Mouse (Mus musculus) spleen, adult 2 months (tissue): ENCODE data around the gene Cyb5r1. TPM values are rescaled to one million over a fixed set of nuclear protein-coding genes. Genes with fewer than 3 reads are reported as not detected.
"Not testable (repeated sequence)": the region's sequence is repeated elsewhere in the genome, so short reads cannot be mapped to it uniquely, and the experiment has no call there.

Experiments
- DNase-seq, 2 experiments: peaks; one replicate each; pipeline versions ENCODE4 v3.0.0 to v3.0.0-alpha.2; 2012 to 2021; ENCODE audit warnings: low spot score in 2 of 2, low read depth in 1 of 2
- H3K27ac ChIP-seq: fragments of 200-500 bp; 2 replicates; pipeline ENCODE4 v1.5.1; 2012; ENCODE audit warnings: low read length, inconsistent platforms; ENCODE audit not compliant: insufficient read depth
- H3K27me3 ChIP-seq: fragments of 200-500 bp; 2 replicates; pipeline ENCODE4 v1.6.1; 2012; ENCODE audit warnings: mild to moderate bottlenecking, moderate library complexity, low read length, inconsistent platforms; ENCODE audit not compliant: control insufficient read depth, insufficient read depth
- H3K36me3 ChIP-seq: fragments of 200-500 bp; 2 replicates; pipeline ENCODE4 v1.6.1; 2012; ENCODE audit warnings: mild to moderate bottlenecking, low read length, inconsistent platforms; ENCODE audit not compliant: control insufficient read depth, insufficient read depth
- H3K4me1 ChIP-seq: fragments of 200-500 bp; 2 replicates; pipeline ENCODE4 v1.6.1; 2011; ENCODE audit warnings: inconsistent platforms; ENCODE audit not compliant: control insufficient read depth, insufficient read depth, insufficient read length
- H3K4me3 ChIP-seq: fragments of 200-500 bp; 2 replicates; pipeline ENCODE4 v1.5.1; 2011; ENCODE audit warnings: mild to moderate bottlenecking, inconsistent platforms; ENCODE audit not compliant: insufficient read depth, insufficient read length; ENCODE audit errors: extremely low read depth
- CTCF ChIP-seq: fragments of 200-500 bp; IDR thresholded peaks from 2 replicates; pipeline ENCODE4 v1.5.1; 2011; ENCODE audit warnings: mild to moderate bottlenecking, inconsistent platforms; ENCODE audit not compliant: insufficient read depth, insufficient read length, insufficient replicate concordance; ENCODE audit errors: extremely low read depth
- POLR2A ChIP-seq: fragments of 200-500 bp; IDR thresholded peaks from 2 replicates; pipeline ENCODE4 v1.6.1; 2011; ENCODE audit warnings: low read depth, low read length, inconsistent platforms
- WGBS: fragments of 180-500 bp; shearing (Covaris S2); methylation state at CpG from one replicate; pipeline ENCODE4 v1.1.7; 2018; 5-methylcytosine and 5-hydroxymethylcytosine counted together
- polyA plus RNA-seq: library from polyadenylated mRNA; depleted of rRNA; stranded (reverse); fragments of >200 nt; gene quantifications from 2 replicates; pipeline ENCODE4 v1.2.3, GENCODE M21; 2012

Gene Cyb5r1
- polyA plus RNA-seq, 1 experiment, result 46.4 TPM

GRCm38 (mm10) chr1:134442394-134442793, 37.0 kb downstream of the Cyb5r1 start:
- H3K4me3 ChIP-seq, result no peak overlapping the region
- DNase-seq, result no peak
- H3K36me3 ChIP-seq, result no peaks in the 10 kb centered on the region
- H3K27me3 ChIP-seq, result no peaks in the 10 kb centered on the region
- H3K27ac ChIP-seq, result no peak overlapping the region
- TF ChIP-seq CTCF (no peak), POLR2A (no peak)
- H3K4me1 ChIP-seq, result no peaks in the 10 kb centered on the region
- 97% methylated on average over 3 of the region's 3 CpGs for WGBS

GRCm38 (mm10) chr1:134443288-134443687, 37.9 kb downstream of the Cyb5r1 start:
- not testable (repeated sequence) for H3K4me1 ChIP-seq, H3K27ac ChIP-seq, H3K36me3 ChIP-seq, H3K4me3 ChIP-seq, DNase-seq, H3K27me3 ChIP-seq
- WGBS, result 64% methylated on average over 1 of the region's 1 CpGs

GRCm38 (mm10) chr1:134445418-134445817, 40.1 kb downstream of the Cyb5r1 start:
- TF ChIP-seq CTCF (no peak), POLR2A (no peak)
- WGBS, result 85% methylated on average over 2 of the region's 2 CpGs
- H3K27me3 ChIP-seq, result no peaks in the 10 kb centered on the region
- H3K27ac ChIP-seq, result no peak overlapping the region
- no peaks in the 10 kb centered on the region for H3K36me3 ChIP-seq
- DNase-seq, result no peak
- H3K4me1 ChIP-seq, result no peaks in the 10 kb centered on the region
- no peak overlapping the region for H3K4me3 ChIP-seq

GRCm38 (mm10) chr1:134448537-134448936, 43.2 kb downstream of the Cyb5r1 start:
- H3K27ac ChIP-seq, H3K27me3 ChIP-seq, H3K4me1 ChIP-seq, H3K4me3 ChIP-seq, DNase-seq, H3K36me3 ChIP-seq: not testable (repeated sequence)
- WGBS, result 92% methylated on average over 3 of the region's 3 CpGs

GRCm38 (mm10) chr1:134450201-134450600, 44.8 kb downstream of the Cyb5r1 start:
- H3K27ac ChIP-seq, result no peak overlapping the region
- H3K4me3 ChIP-seq, result no peak overlapping the region
- no peak for TF ChIP-seq POLR2A
- TF ChIP-seq CTCF, result no peak
- DNase-seq, result no peak
- 86% methylated on average over 4 of the region's 4 CpGs for WGBS
- no peaks in the 10 kb centered on the region for H3K27me3 ChIP-seq
- no peaks in the 10 kb centered on the region for H3K36me3 ChIP-seq
- H3K4me1 ChIP-seq, result no peaks in the 10 kb centered on the region

GRCm38 (mm10) chr1:134450986-134451385, 45.6 kb downstream of the Cyb5r1 start:
- Histone ChIP-seq H3K27me3 (no peaks in the 10 kb centered on the region), H3K36me3 (no peaks in the 10 kb centered on the region), H3K4me3 (no peak overlapping the region), H3K4me1 (peaks cover 2% of the 10 kb centered on the region; the same call in 1 of the 2 replicates), H3K27ac (no peak overlapping the region)
- 29% methylated on average over 3 of the region's 3 CpGs for WGBS
- TF ChIP-seq CTCF (peak; percentile 34; the same call in 1 of the 2 replicates), POLR2A (no peak)
- peak; percentile 9 to 58 for DNase-seq

GRCm38 (mm10) chr1:134454904-134455824, 49.8 kb downstream of the Cyb5r1 start, which contains the start of gene Klhl12:
TSS of gene Klhl12 (plus strand) at chr1:134455531.
- peaks cover 4% of the 10 kb centered on the region; the same call in 1 of the 2 replicates for H3K4me1 ChIP-seq
- DNase-seq, result peak; percentile 81 to 95
- peak within 1 kb of the TSS; percentile 80 for H3K4me3 ChIP-seq
- H3K27ac ChIP-seq, result no peak within 1 kb of the TSS
- H3K36me3 ChIP-seq, result 0 out of 2 replicates have a peak, but pooled peaks cover 1% of the 10 kb centered on the region
- WGBS, result under 1% methylated on average over 61 of the region's 61 CpGs
- no peaks in the 10 kb centered on the region for H3K27me3 ChIP-seq
- TF ChIP-seq CTCF (no peak), POLR2A (peak; percentile 23)
